Mouse (Mus musculus) forebrain, embryonic 15.5 days (tissue): ENCODE measurements at regions not wholly inside any gene's neighbourhood (a gene's known extent, or its start where the extent isn't known, plus 50 kb on each side); places are given as distances from the start of the nearest gene placed in this dataset.
"Not testable (repeated sequence)": the region's sequence is repeated elsewhere in the genome, so short reads cannot be mapped to it uniquely, and the experiment has no call there.

Experiments
- ATAC-seq: fragments of 200-750 bp; cut with Nextera tagmentation; replicated peaks from 2 replicates; pipeline ENCODE4 v1.8.0; 2017; ENCODE audit warnings: mild to moderate bottlenecking, moderate TSS enrichment, moderate library complexity
- H3K27ac ChIP-seq: fragments of 300-500 bp; sonication (generic); replicated peaks from 2 replicates; pipeline ENCODE4 v1.5.1; 2015; ENCODE audit warnings: mild to moderate bottlenecking, inconsistent platforms
- H3K27me3 ChIP-seq: fragments of 300-500 bp; sonication (generic); 2 replicates; pipeline ENCODE4 v1.6.1; 2015; ENCODE audit warnings: inconsistent platforms
- H3K36me3 ChIP-seq: fragments of 300-500 bp; sonication (generic); 2 replicates; pipeline ENCODE4 v1.6.1; 2015; ENCODE audit warnings: mild to moderate bottlenecking, inconsistent platforms
- H3K4me1 ChIP-seq: fragments of 300-500 bp; sonication (generic); 2 replicates; pipeline ENCODE4 v1.6.1; 2015; ENCODE audit warnings: inconsistent platforms
- H3K4me2 ChIP-seq: fragments of 300-500 bp; sonication (generic); replicated peaks from 2 replicates; pipeline ENCODE4 v1.6.1; 2015; ENCODE audit warnings: mild to moderate bottlenecking, inconsistent platforms
- H3K4me3 ChIP-seq: fragments of 300-500 bp; sonication (generic); 2 replicates; pipeline ENCODE4 v1.5.1; 2015; ENCODE audit warnings: mild to moderate bottlenecking, inconsistent platforms
- H3K9ac ChIP-seq: fragments of 300-500 bp; sonication (generic); replicated peaks from 2 replicates; pipeline ENCODE4 v1.6.1; 2015; ENCODE audit warnings: mild to moderate bottlenecking, inconsistent platforms
- H3K9me3 ChIP-seq: fragments of 300-500 bp; sonication (generic); 2 replicates; pipeline ENCODE4 v1.6.1; 2016; ENCODE audit warnings: inconsistent platforms
- WGBS: fragments of 180-500 bp; shearing (Covaris S2); methylation state at CpG from one replicate; pipeline ENCODE4 v1.1.7; 2015; ENCODE audit warnings: mixed read lengths; 5-methylcytosine and 5-hydroxymethylcytosine counted together

- H3K27me3 ChIP-seq: no peaks in the 10 kb centered on the region
- H3K4me3 ChIP-seq: no peak overlapping the region
- 92% methylated on average over 11 of the region's 11 CpGs for WGBS
- ATAC-seq: no peak
- H3K27ac ChIP-seq: no peak overlapping the region
- no peaks in the 10 kb centered on the region for H3K9me3 ChIP-seq
- H3K36me3 ChIP-seq: no peaks in the 10 kb centered on the region
- H3K4me2 ChIP-seq: no peak overlapping the region
- H3K4me1 ChIP-seq: no peaks in the 10 kb centered on the region
- no peak overlapping the region for H3K9ac ChIP-seq
These were observed 80.0 kb downstream of the Nfkbiz start for GRCm38 (mm10) chr16:55758707-55759067.

- Histone ChIP-seq H3K27ac (no peak overlapping the region), H3K27me3 (no peaks in the 10 kb centered on the region), H3K4me1 (no peaks in the 10 kb centered on the region), H3K4me3 (no peak overlapping the region), H3K36me3 (no peaks in the 10 kb centered on the region), H3K4me2 (no peak overlapping the region), H3K9ac (no peak overlapping the region), H3K9me3 (no peaks in the 10 kb centered on the region)
- no peak for ATAC-seq
- 67% methylated on average over 5 of the region's 5 CpGs for WGBS
These were observed 80.6 kb downstream of the Nfkbiz start for GRCm38 (mm10) chr16:55757952-55758706.

GRCm38 (mm10) chr16:55757422-55757815, 81.3 kb downstream of the Nfkbiz start:
- not testable (repeated sequence) for H3K27ac ChIP-seq, H3K9me3 ChIP-seq, ATAC-seq, H3K9ac ChIP-seq, H3K4me1 ChIP-seq, H3K36me3 ChIP-seq, H3K27me3 ChIP-seq, H3K4me3 ChIP-seq, H3K4me2 ChIP-seq
- 91% methylated on average over 3 of the region's 3 CpGs for WGBS

- no peaks in the 10 kb centered on the region for H3K27me3 ChIP-seq
- H3K4me2 ChIP-seq: no peak overlapping the region
- no peak overlapping the region for H3K9ac ChIP-seq
- H3K27ac ChIP-seq: no peak overlapping the region
- 91% methylated on average over 15 of the region's 15 CpGs for WGBS
- no peaks in the 10 kb centered on the region for H3K36me3 ChIP-seq
- no peaks in the 10 kb centered on the region for H3K4me1 ChIP-seq
- no peaks in the 10 kb centered on the region for H3K9me3 ChIP-seq
- no peak overlapping the region for H3K4me3 ChIP-seq
- no peak for ATAC-seq
These were observed 81.8 kb downstream of the Nfkbiz start for GRCm38 (mm10) chr16:55756764-55757421.

GRCm38 (mm10) chr16:55755309-55755832, 83.3 kb downstream of the Nfkbiz start:
- Histone ChIP-seq H3K4me2 (no peak overlapping the region), H3K27ac (no peak overlapping the region), H3K27me3 (no peaks in the 10 kb centered on the region), H3K4me1 (no peaks in the 10 kb centered on the region), H3K9ac (no peak overlapping the region), H3K4me3 (no peak overlapping the region), H3K36me3 (no peaks in the 10 kb centered on the region), H3K9me3 (no peaks in the 10 kb centered on the region)
- no peak for ATAC-seq
- WGBS: 79% methylated on average over 6 of the region's 6 CpGs

- 91% methylated on average over 14 of the region's 14 CpGs for WGBS
- Histone ChIP-seq H3K4me1 (no peaks in the 10 kb centered on the region), H3K27ac (no peak overlapping the region), H3K4me2 (no peak overlapping the region), H3K9me3 (no peaks in the 10 kb centered on the region), H3K36me3 (no peaks in the 10 kb centered on the region), H3K27me3 (no peaks in the 10 kb centered on the region), H3K4me3 (no peak overlapping the region), H3K9ac (no peak overlapping the region)
- no peak for ATAC-seq
These were observed 84.5 kb downstream of the Nfkbiz start for GRCm38 (mm10) chr16:55754092-55754763.

GRCm38 (mm10) chr16:55753380-55753779, 85.3 kb downstream of the Nfkbiz start:
- Histone ChIP-seq H3K4me3 (no peak overlapping the region), H3K4me1 (no peaks in the 10 kb centered on the region), H3K9me3 (no peaks in the 10 kb centered on the region), H3K36me3 (no peaks in the 10 kb centered on the region), H3K9ac (no peak overlapping the region), H3K27me3 (no peaks in the 10 kb centered on the region), H3K4me2 (no peak overlapping the region), H3K27ac (no peak overlapping the region)
- 77% methylated on average over 4 of the region's 4 CpGs for WGBS
- no peak for ATAC-seq

GRCm38 (mm10) chr16:55747250-55747649, 91.4 kb downstream of the Nfkbiz start:
- H3K4me3 ChIP-seq: no peak overlapping the region
- WGBS: 65% methylated on average over 2 of the region's 2 CpGs
- no peaks in the 10 kb centered on the region for H3K27me3 ChIP-seq
- H3K9me3 ChIP-seq: no peaks in the 10 kb centered on the region
- H3K27ac ChIP-seq: no peak overlapping the region
- H3K4me2 ChIP-seq: no peak overlapping the region
- H3K36me3 ChIP-seq: no peaks in the 10 kb centered on the region
- ATAC-seq: no peak
- H3K9ac ChIP-seq: no peak overlapping the region
- H3K4me1 ChIP-seq: no peaks in the 10 kb centered on the region

GRCm38 (mm10) chr16:55746159-55746558, 92.5 kb downstream of the Nfkbiz start:
- WGBS: 24% methylated on average over 3 of the region's 3 CpGs

GRCm38 (mm10) chr16:55745094-55745493, 93.6 kb downstream of the Nfkbiz start:
- Histone ChIP-seq H3K4me3 (no peak overlapping the region), H3K4me2 (no peak overlapping the region), H3K9ac (no peak overlapping the region), H3K27ac (no peak overlapping the region), H3K27me3 (no peaks in the 10 kb centered on the region), H3K36me3 (no peaks in the 10 kb centered on the region), H3K4me1 (no peaks in the 10 kb centered on the region), H3K9me3 (no peaks in the 10 kb centered on the region)
- ATAC-seq: no peak
- 87% methylated on average over 3 of the region's 3 CpGs for WGBS

More at GRCm38 (mm10) chr16:55746159-55746558, 92.5 kb downstream of the Nfkbiz start:
- Histone ChIP-seq H3K9me3 (no peaks in the 10 kb centered on the region), H3K27me3 (no peaks in the 10 kb centered on the region), H3K4me1 (no peaks in the 10 kb centered on the region), H3K9ac (no peak overlapping the region), H3K27ac (no peak overlapping the region), H3K36me3 (no peaks in the 10 kb centered on the region), H3K4me3 (no peak overlapping the region), H3K4me2 (no peak overlapping the region)
- ATAC-seq: peak; percentile 86

- H3K9ac ChIP-seq: no peak overlapping the region
- H3K9me3 ChIP-seq: no peaks in the 10 kb centered on the region
- no peaks in the 10 kb centered on the region for H3K4me1 ChIP-seq
- no peak overlapping the region for H3K4me3 ChIP-seq
- no peak overlapping the region for H3K4me2 ChIP-seq
- H3K27me3 ChIP-seq: no peaks in the 10 kb centered on the region
- H3K27ac ChIP-seq: no peak overlapping the region
- ATAC-seq: no peak
- 94% methylated on average over 2 of the region's 2 CpGs for WGBS
- H3K36me3 ChIP-seq: no peaks in the 10 kb centered on the region
These were observed 97.4 kb downstream of the Nfkbiz start for GRCm38 (mm10) chr16:55741099-55741863.

- Histone ChIP-seq H3K27ac (no peak overlapping the region), H3K4me2 (no peak overlapping the region), H3K4me1 (no peaks in the 10 kb centered on the region), H3K27me3 (no peaks in the 10 kb centered on the region), H3K9ac (no peak overlapping the region), H3K4me3 (no peak overlapping the region), H3K36me3 (no peaks in the 10 kb centered on the region), H3K9me3 (no peaks in the 10 kb centered on the region)
- 87% methylated on average over 4 of the region's 4 CpGs for WGBS
- no peak for ATAC-seq
These were observed 100.0 kb downstream of the Nfkbiz start for GRCm38 (mm10) chr16:55738741-55739140.
